Mouse (Mus musculus): ENCODE results near the gene Qtrt1. TPM values are rescaled to one million over a fixed set of nuclear protein-coding genes. Genes with fewer than 3 reads are reported as not detected.
A peak's percentile ranks its signal among the peaks of the same experiment; 100 is the strongest.

The Qtrt1 gene
- polyA plus RNA-seq, 1 experiment from 2014 or later = 50.3 TPM

DNA sequence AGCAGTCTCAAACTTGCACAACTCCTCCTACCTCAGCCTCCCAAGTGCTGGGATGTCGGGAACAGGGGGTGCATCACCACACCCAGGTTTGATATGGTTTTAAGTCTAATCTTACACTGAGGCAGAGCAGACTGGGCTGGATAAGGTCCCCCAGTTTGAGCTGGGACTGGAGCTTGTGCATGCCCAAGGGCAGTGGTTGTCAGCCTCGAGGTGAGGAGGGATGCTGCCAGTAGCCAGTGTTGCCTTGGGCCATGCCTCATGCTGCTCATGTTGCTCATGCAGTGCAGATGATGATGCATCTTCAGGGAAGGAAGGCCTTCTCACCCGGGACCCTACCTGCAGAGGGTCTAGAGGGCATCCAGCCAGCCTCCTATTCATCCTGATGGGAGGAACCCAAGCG lies 6.1 kb upstream of the Qtrt1 start:
- H3K36me3 ChIP-seq (ENCODE audit: control insufficient read depth, insufficient read depth, low read length) = peaks cover 40% of the 10 kb centered on the region
- whole genome bisulfite sequencing = 67% methylated on average over 4 of the region's 4 CpGs

DNA sequence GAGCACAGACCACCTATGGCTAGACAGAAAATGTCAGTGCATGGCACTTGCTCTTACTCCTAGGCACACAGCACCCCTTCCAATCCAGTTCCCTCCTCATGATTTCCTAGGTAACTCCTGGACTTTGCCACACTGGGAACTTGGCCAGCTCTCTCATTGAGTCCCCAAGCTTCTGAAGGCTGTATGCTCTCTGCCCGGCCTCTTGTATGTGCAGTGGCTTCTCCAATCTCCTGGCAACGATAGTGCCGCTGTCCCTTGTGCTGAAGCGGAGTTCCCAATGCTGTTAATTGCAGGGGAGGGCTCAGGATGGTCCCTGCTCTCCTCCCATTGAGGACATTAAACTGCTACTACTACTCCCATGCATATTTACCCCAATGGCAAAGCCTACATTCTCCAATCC lies 3.7 kb upstream of the Qtrt1 start:
- H3K27ac ChIP-seq (replicated peaks; ENCODE audit: low read depth, low read length) = no peak overlapping the region
- no peaks in the 10 kb centered on the region for H3K4me1 ChIP-seq (ENCODE audit: control insufficient read depth, insufficient read depth, low read length)
- no peaks in the 10 kb centered on the region; the same call in 1 of the 2 replicates for H3K9me3 ChIP-seq (ENCODE audit: control insufficient read depth, low read length)
- WGBS = 18% methylated on average over 4 of the region's 4 CpGs
- no peaks in the 10 kb centered on the region for H3K27me3 ChIP-seq (ENCODE audit: control insufficient read depth, insufficient read depth, low read length)
- H3K36me3 ChIP-seq (ENCODE audit: control insufficient read depth, insufficient read depth, low read length) = peaks cover 29% of the 10 kb centered on the region
- H3K9ac ChIP-seq (ENCODE audit: low read length) = no peak overlapping the region
- DNase-seq (ENCODE audit: low spot score) (peak; percentile 61), ATAC-seq (ENCODE audit: insufficient number of reproducible peaks, low FRiP score, low TSS enrichment, low read depth) (no peak)
- no peak overlapping the region for H3K4me2 ChIP-seq (ENCODE audit: low read depth, severe bottlenecking)
- no peak overlapping the region for H3K4me3 ChIP-seq (ENCODE audit: low read depth, low read length)

More for the DNA sequence above, 6.1 kb upstream of the Qtrt1 start:
- DNase-seq (ENCODE audit: low spot score) (no peak), ATAC-seq (ENCODE audit: insufficient number of reproducible peaks, low FRiP score, low TSS enrichment, low read depth) (no peak)
- H3K4me3 ChIP-seq (ENCODE audit: low read depth, low read length) = no peak overlapping the region
- no peaks in the 10 kb centered on the region for H3K27me3 ChIP-seq (ENCODE audit: control insufficient read depth, insufficient read depth, low read length)
- H3K4me1 ChIP-seq (ENCODE audit: control insufficient read depth, insufficient read depth, low read length) = no peaks in the 10 kb centered on the region
- no peak overlapping the region for H3K27ac ChIP-seq (replicated peaks; ENCODE audit: low read depth, low read length)
- no peaks in the 10 kb centered on the region; the same call in 1 of the 2 replicates for H3K9me3 ChIP-seq (ENCODE audit: control insufficient read depth, low read length)
- H3K9ac ChIP-seq (ENCODE audit: low read length) = no peak overlapping the region
- no peak overlapping the region for H3K4me2 ChIP-seq (ENCODE audit: low read depth, severe bottlenecking)

DNA sequence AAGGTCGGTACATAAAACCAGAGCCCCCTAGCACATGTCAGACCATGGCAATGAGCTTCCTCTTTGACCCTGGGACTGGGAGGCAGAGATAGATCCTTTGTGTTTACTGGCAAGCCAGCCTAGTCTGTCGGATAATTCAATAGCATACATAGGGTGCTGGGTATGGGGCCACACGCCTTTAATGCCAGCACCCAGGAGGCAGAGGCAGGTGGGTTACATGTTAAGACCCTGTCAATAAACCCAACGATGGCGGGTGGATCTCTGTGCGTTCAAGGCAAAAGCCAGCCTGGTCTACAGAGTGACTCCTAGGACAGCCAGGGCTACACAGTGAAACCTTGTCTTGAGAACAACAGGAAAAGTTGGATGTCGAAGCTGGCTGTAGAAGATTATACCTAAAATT lies 3.0 kb upstream of the Qtrt1 start:
- no peak overlapping the region for H3K9ac ChIP-seq (ENCODE audit: low read length)
- 81% methylated on average over 7 of the region's 7 CpGs for WGBS

DNA sequence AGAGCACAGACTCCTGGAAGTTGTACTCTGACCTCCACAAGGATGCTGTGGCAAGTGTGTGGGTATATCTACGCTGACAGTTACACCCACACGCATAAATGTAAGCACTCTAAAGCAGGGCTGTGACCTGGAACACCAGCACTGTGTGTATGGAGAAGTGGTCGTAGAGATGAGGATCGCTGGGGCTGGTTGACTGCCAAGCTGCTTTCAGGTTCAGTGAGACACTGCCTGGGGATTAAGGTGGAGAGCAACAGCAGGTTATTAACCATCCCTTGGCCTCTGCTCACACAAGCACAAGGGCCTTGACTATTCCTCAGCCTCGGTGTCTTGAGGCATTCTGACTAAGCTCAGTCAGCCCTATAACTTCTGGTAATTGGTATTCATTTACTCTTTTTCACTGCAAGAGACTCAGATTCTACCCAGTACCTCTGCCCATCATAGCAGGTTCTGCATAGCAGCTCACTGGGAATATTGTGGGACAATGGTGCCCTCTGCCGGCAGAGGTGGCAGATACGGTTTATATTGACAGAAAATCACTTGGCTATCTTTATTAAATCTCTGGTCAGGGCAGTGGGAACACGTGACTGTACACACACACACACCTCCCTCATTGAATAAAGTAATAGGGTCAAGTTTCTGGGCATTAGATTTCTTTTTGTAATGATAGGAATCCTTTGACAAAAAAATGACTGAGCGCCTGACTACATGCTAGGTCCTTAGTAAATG lies 1.9 kb upstream of the Qtrt1 start:
- Histone ChIP-seq H3K9me3 (ENCODE audit: control insufficient read depth, low read length) (no peaks in the 10 kb centered on the region; the same call in 1 of the 2 replicates), H3K36me3 (ENCODE audit: control insufficient read depth, insufficient read depth, low read length) (peaks cover 15% of the 10 kb centered on the region), H3K27ac (replicated peaks; ENCODE audit: low read depth, low read length) (no peak overlapping the region), H3K27me3 (ENCODE audit: control insufficient read depth, insufficient read depth, low read length) (no peaks in the 10 kb centered on the region), H3K9ac (ENCODE audit: low read length) (no peak overlapping the region), H3K4me1 (ENCODE audit: control insufficient read depth, insufficient read depth, low read length) (no peaks in the 10 kb centered on the region), H3K4me3 (ENCODE audit: low read depth, low read length) (no peak overlapping the region), H3K4me2 (ENCODE audit: low read depth, severe bottlenecking) (no peak overlapping the region)
- 37% methylated on average over 9 of the region's 9 CpGs for WGBS
- ATAC-seq (ENCODE audit: insufficient number of reproducible peaks, low FRiP score, low TSS enrichment, low read depth) = no peak
- DNase-seq (ENCODE audit: low spot score) = peak; percentile 90

More for the DNA sequence above, 3.0 kb upstream of the Qtrt1 start:
- Histone ChIP-seq H3K27ac (replicated peaks; ENCODE audit: low read depth, low read length) (no peak overlapping the region), H3K9me3 (ENCODE audit: control insufficient read depth, low read length) (no peaks in the 10 kb centered on the region; the same call in 1 of the 2 replicates), H3K4me3 (ENCODE audit: low read depth, low read length) (no peak overlapping the region), H3K4me2 (ENCODE audit: low read depth, severe bottlenecking) (no peak overlapping the region), H3K27me3 (ENCODE audit: control insufficient read depth, insufficient read depth, low read length) (no peaks in the 10 kb centered on the region), H3K4me1 (ENCODE audit: control insufficient read depth, insufficient read depth, low read length) (no peaks in the 10 kb centered on the region), H3K36me3 (ENCODE audit: control insufficient read depth, insufficient read depth, low read length) (peaks cover 25% of the 10 kb centered on the region)
- DNase-seq (ENCODE audit: low spot score) (no peak), ATAC-seq (ENCODE audit: insufficient number of reproducible peaks, low FRiP score, low TSS enrichment, low read depth) (no peak)

DNA sequence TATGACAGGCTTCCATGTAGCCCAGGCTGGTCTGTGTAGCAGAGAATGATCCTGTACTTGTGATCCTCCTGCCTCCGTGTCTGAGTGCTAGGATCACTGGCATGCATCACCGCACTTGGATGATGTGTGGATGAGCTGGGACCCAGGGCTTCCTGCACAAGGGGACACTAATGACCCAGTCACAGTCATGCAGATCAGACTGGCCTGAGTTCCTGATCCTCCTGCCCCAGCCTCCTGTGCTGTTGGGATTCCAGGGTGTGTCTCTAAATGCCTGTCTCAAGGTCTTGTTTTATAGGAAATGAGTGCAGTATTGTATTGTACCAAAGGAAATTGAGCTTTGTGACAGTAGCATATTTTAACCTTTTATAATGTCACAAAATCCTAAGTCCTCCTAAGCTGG lies 6.2 kb downstream of the Qtrt1 start:
- H3K36me3 ChIP-seq (ENCODE audit: control insufficient read depth, insufficient read depth, low read length) = peaks cover 19% of the 10 kb centered on the region; the same call in 1 of the 2 replicates
- 91% methylated on average over 2 of the region's 2 CpGs for WGBS
- H3K4me1 ChIP-seq (ENCODE audit: control insufficient read depth, insufficient read depth, low read length) = no peaks in the 10 kb centered on the region
- no peak overlapping the region for H3K27ac ChIP-seq (replicated peaks; ENCODE audit: low read depth, low read length)
- no peaks in the 10 kb centered on the region for H3K9me3 ChIP-seq (ENCODE audit: control insufficient read depth, low read length)
- no peak overlapping the region for H3K4me2 ChIP-seq (ENCODE audit: low read depth, severe bottlenecking)
- H3K9ac ChIP-seq (ENCODE audit: low read length) = no peak overlapping the region
- H3K4me3 ChIP-seq (ENCODE audit: low read depth, low read length) = no peak overlapping the region
- H3K27me3 ChIP-seq (ENCODE audit: control insufficient read depth, insufficient read depth, low read length) = no peaks in the 10 kb centered on the region
- DNase-seq (ENCODE audit: low spot score) = no peak
- no peak for ATAC-seq (ENCODE audit: insufficient number of reproducible peaks, low FRiP score, low TSS enrichment, low read depth)

DNA sequence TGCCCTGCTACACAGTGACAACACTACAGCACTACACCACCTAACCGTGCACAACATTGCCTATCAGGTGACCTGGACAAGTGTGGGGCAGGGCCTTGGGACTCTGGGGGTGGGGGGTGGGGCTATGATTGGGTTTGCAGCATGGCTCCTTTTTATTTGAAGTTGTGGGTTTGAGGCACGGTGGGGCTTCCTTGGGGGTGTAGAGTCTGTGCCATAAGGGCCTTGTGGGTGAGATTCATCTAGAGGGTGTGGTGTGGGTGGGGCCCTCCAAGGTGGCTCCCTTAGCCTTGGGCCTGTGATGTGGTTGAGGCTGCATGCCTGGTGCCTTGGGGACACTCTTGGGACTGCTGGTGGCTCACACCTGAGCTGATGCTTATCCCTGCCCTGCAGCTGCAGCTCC lies 8.0 kb downstream of the Qtrt1 start:
- H3K9me3 ChIP-seq (ENCODE audit: control insufficient read depth, low read length) = no peaks in the 10 kb centered on the region
- H3K27ac ChIP-seq (replicated peaks; ENCODE audit: low read depth, low read length) = no peak overlapping the region
- H3K36me3 ChIP-seq (ENCODE audit: control insufficient read depth, insufficient read depth, low read length) = peaks cover 19% of the 10 kb centered on the region; the same call in 1 of the 2 replicates
- H3K4me3 ChIP-seq (ENCODE audit: low read depth, low read length) = no peak overlapping the region
- no peak for DNase-seq (ENCODE audit: low spot score)
- no peaks in the 10 kb centered on the region for H3K27me3 ChIP-seq (ENCODE audit: control insufficient read depth, insufficient read depth, low read length)
- no peak overlapping the region for H3K9ac ChIP-seq (ENCODE audit: low read length)
- 90% methylated on average over 2 of the region's 2 CpGs for WGBS
- no peak for ATAC-seq (ENCODE audit: insufficient number of reproducible peaks, low FRiP score, low TSS enrichment, low read depth)
- H3K4me2 ChIP-seq (ENCODE audit: low read depth, severe bottlenecking) = no peak overlapping the region
- H3K4me1 ChIP-seq (ENCODE audit: control insufficient read depth, insufficient read depth, low read length) = no peaks in the 10 kb centered on the region

DNA sequence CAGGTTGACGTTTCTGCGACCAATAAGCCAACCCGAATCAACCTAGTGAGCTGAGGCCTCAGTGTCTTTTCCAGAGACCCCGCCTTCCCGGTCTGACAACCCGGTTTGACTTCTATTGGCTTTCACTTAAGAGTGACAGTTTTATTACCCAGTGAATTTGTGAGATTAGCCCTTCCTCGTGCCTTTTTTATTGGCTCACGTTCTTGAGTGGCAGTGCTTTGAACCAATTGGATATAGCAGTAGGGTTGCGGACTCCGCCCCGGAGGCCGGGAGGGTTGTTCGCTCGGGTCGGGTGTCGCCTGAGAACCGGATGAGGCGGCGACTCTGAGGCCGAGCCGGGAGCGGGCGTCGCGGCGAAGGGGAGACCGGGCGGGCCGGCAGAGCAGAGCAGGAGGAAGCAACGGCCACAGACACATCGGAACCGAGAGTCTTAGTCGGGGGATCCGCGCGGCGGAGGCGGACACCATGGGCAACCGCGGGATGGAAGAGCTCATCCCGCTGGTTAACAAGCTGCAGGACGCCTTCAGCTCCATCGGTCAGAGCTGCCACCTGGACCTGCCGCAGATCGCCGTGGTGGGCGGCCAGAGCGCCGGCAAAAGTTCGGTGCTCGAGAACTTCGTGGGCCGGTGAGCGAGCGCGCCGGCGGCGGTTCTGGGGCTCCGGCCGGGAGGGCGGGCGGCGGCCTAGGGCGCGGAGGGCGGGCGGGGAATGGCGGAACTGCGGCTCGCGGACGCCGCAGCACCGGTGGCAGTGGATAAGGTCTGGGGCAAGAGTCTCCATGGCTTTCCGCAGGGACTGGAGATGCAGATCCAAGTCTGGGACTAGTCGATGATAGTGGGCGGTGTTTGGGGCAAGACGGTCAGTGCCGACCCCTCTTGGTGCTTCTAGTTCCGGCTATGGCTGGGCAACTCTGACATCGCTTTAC lies 13.3 kb downstream of the Qtrt1 start, which contains the start of gene Dnm2:
TSS of gene Dnm2 (plus strand) at position 278 of the 925 bp plus-strand sequence.
- H3K27ac ChIP-seq (replicated peaks; ENCODE audit: low read depth, low read length) = peak within 1 kb of the TSS; percentile 64; the same call in 1 of the 2 replicates
- peak within 1 kb of the TSS; percentile 96 for H3K4me3 ChIP-seq (ENCODE audit: low read depth, low read length)
- peak within 1 kb of the TSS; percentile 87 for H3K9ac ChIP-seq (ENCODE audit: low read length)
- peak; percentile 98 for ATAC-seq (ENCODE audit: insufficient number of reproducible peaks, low FRiP score, low TSS enrichment, low read depth)
- no peaks in the 10 kb centered on the region for H3K27me3 ChIP-seq (ENCODE audit: control insufficient read depth, insufficient read depth, low read length)
- under 1% methylated on average over 82 of the region's 82 CpGs for WGBS
- H3K4me2 ChIP-seq (ENCODE audit: low read depth, severe bottlenecking) = peak within 1 kb of the TSS; percentile 84
- H3K36me3 ChIP-seq (ENCODE audit: control insufficient read depth, insufficient read depth, low read length) = peaks cover 10% of the 10 kb centered on the region; the same call in 1 of the 2 replicates
- H3K4me1 ChIP-seq (ENCODE audit: control insufficient read depth, insufficient read depth, low read length) = peaks cover 10% of the 10 kb centered on the region
- no peaks in the 10 kb centered on the region for H3K9me3 ChIP-seq (ENCODE audit: control insufficient read depth, low read length)
- peak; percentile 98 for DNase-seq (ENCODE audit: low spot score)

DNA sequence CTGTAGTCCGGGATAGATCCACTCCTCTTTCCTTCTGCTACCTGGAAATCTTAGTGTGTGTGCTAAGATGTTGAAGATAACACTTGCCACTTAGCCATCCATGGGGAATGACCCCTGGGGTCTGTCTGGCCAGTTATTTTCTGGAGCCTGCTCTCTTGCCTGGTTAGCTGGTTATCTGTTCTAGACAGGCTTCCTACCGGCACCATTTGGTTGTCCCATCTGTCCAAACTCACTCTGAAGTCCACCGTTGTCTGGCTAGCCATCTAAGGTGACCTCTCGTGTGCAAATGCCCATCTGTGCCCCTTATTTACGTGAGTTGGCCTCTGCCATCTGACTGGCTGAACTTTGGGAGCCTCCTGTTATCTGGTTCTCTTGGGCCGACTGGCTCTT lies 13.9 kb downstream of the Qtrt1 start:
- Histone ChIP-seq H3K4me3 (ENCODE audit: low read depth, low read length) (peak overlapping the region; percentile 96), H3K9me3 (ENCODE audit: control insufficient read depth, low read length) (no peaks in the 10 kb centered on the region), H3K27me3 (ENCODE audit: control insufficient read depth, insufficient read depth, low read length) (no peaks in the 10 kb centered on the region), H3K4me2 (ENCODE audit: low read depth, severe bottlenecking) (peak overlapping the region; percentile 84), H3K36me3 (ENCODE audit: control insufficient read depth, insufficient read depth, low read length) (peaks cover 5% of the 10 kb centered on the region; the same call in 1 of the 2 replicates), H3K9ac (ENCODE audit: low read length) (peak overlapping the region; percentile 87), H3K4me1 (ENCODE audit: control insufficient read depth, insufficient read depth, low read length) (peaks cover 10% of the 10 kb centered on the region), H3K27ac (replicated peaks; ENCODE audit: low read depth, low read length) (no peak overlapping the region)
- WGBS = 4% methylated on average over 6 of the region's 6 CpGs
- no peak for ATAC-seq (ENCODE audit: insufficient number of reproducible peaks, low FRiP score, low TSS enrichment, low read depth)
- DNase-seq (ENCODE audit: low spot score) = no peak

Measured in limb, embryonic 11.5 days (tissue).